Mouse (Mus musculus) left cerebral cortex, postnatal 14 days (tissue): ENCODE measurements at regions not wholly inside any gene's neighbourhood (a gene's known extent, or its start where the extent isn't known, plus 50 kb on each side); places are given as distances from the start of the nearest gene placed in this dataset.

Source experiments
- DNase-seq, 2 experiments: peaks; one replicate each; pipeline ENCODE4 v3.0.0; 2021 to 2022; ENCODE audit warnings: low spot score in 2 of 2, mixed read lengths in 1 of 2
- intact Hi-C: fragments of 180-260 bp; cut with DNase I; formaldehyde crosslinking; loops from one replicate; pipeline ENCODE4 v1.15.1; 2025

GRCm38 (mm10) chr12:99643016-99643415 is 79.6 kb upstream of the Foxn3 start:
- no peak for DNase-seq
- intact Hi-C loops = no loop called here

GRCm38 (mm10) chr12:99642131-99642895 is 78.9 kb upstream of the Foxn3 start:
- intact Hi-C loops = no loop called here
- DNase-seq = no peak

DNA sequence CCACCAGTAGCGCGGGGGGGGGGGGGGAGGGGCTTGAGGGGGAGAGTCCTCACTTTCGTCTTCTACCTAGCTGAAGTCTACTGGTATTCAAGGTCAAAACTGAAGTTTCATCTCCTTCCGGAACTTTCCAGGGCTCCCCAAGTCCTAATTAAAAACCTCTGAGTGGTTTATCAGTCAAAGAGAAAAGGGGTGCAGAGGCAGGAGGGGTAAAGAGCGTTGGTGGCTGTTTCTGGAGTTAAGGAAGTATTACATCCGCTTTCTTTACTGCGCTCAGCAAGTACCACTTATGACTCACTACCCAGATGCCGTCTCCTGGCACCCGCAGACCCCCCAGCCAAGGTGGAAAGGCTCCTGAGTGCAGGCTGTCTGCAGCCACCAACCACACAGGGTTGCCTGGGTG is 77.9 kb upstream of the Foxn3 start:
- DNase-seq = peak; percentile 30 to 32

GRCm38 (mm10) chr12:99640214-99641151 is 77.1 kb upstream of the Foxn3 start:
- DNase-seq = peak; percentile 25 to 41
- intact Hi-C loops = no loop called here

More for the DNA sequence above, 77.9 kb upstream of the Foxn3 start:
- intact Hi-C loops = no loop called here

- intact Hi-C loops = no loop called here
- peak; percentile 55 for DNase-seq
Measured at GRCm38 (mm10) chr12:99639847-99640213, 76.4 kb upstream of the Foxn3 start.

DNA sequence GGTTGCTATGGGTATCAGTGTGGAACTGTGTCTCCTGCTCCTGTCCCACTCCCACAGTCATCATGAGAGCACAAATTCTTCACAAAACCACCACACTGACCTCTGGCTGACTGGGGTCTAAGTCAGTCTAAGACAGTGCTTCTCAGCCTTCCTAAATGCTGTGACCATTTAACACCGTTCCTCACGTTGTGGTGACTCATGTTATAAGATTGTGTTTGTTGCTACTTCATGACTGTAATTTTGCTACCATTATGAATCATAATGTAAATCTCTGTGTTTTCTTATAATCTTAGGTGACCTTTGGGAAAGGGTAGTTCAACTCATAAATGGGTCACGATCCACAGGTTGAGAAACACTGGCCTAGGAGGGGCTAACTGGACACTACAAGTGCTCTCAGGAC is 75.7 kb upstream of the Foxn3 start:
- intact Hi-C loops = no loop called here
- no peak for DNase-seq

GRCm38 (mm10) chr12:99637986-99638385 is 74.6 kb upstream of the Foxn3 start:
- DNase-seq = no peak
- intact Hi-C loops = no loop called here

DNA sequence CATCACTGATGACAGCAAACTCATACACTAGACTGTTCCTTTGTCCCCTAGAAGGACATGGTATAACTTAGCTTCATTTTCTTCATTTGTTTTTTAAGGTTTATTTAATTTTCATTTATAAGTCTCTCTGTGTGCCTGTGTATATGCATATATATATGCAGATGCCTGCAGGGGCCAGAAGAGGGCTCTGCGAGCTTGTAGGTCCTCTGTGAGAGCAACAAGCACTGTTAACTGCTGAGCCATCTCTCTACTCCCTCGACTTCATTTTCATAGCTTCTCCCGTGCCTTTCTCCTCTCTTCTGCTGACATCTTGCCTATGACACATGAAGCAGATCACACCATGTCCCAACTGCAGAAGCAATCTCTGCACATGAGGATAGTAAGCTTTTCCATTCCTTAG is 72.9 kb upstream of the Foxn3 start:
- DNase-seq = no peak
- intact Hi-C loops = no loop called here

DNA sequence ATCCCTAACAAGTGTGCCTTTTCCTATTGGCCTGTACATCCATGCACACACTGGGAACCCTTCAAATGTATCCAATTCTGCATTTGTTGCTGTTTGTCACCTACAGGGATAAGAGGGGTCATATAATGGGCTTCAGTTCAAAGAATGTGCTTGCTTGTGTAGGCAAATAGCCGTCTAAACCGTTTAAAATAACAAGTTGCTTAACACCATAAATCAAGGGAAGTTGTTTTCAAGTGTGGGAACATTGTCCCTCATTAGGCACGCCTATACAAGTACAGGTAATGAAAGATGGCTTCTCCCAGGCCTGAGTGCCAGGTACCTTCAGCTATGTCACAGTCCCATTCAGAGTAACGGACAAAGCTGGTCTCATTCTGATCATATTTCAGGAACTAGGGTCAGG is 72.0 kb upstream of the Foxn3 start:
- intact Hi-C loops = no loop called here
- no peak for DNase-seq

DNA sequence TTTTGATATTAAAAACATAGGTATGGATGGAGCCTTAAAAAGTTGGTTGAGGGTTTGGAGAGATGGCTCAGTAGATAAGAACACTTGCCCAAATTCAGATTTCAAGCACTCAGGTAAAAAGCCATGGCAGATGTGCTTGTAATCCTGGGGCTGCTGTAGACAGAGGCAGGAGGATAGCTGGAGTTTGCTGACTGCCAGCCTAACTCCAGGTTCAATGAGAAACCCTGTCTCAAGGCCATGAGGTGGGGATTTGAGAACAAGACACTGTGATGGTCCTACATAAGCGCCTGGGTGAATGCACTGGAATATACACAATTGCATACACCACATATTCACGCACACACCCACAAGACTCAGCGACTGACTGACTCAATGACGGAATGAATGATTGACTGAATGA is 71.3 kb upstream of the Foxn3 start:
- no peak for DNase-seq
- intact Hi-C loops = no loop called here

GRCm38 (mm10) chr12:99633678-99634077 is 70.3 kb upstream of the Foxn3 start:
- no peak for DNase-seq
- intact Hi-C loops = no loop called here

- intact Hi-C loops = no loop called here
- DNase-seq = no peak
Measured at GRCm38 (mm10) chr12:99632988-99633387, 69.6 kb upstream of the Foxn3 start.

- intact Hi-C loops = no loop called here
- DNase-seq = no peak
Measured at GRCm38 (mm10) chr12:99629606-99630005, 66.2 kb upstream of the Foxn3 start.

GRCm38 (mm10) chr12:99628421-99628820 is 65.0 kb upstream of the Foxn3 start:
- intact Hi-C loops = no loop called here
- no peak for DNase-seq

- intact Hi-C loops = no loop called here
- DNase-seq = peak; percentile 93 to 96
Measured at GRCm38 (mm10) chr12:99627898-99628231, 64.5 kb upstream of the Foxn3 start.

- intact Hi-C loops = no loop called here
- peak; percentile 26 to 47 for DNase-seq
Measured at GRCm38 (mm10) chr12:99627201-99627897, 64.0 kb upstream of the Foxn3 start.

GRCm38 (mm10) chr12:99626147-99626546 is 62.8 kb upstream of the Foxn3 start:
- no peak for DNase-seq
- intact Hi-C loops = no loop called here

- no peak for DNase-seq
- intact Hi-C loops = no loop called here
Measured at GRCm38 (mm10) chr12:99625094-99625493, 61.7 kb upstream of the Foxn3 start.

DNA sequence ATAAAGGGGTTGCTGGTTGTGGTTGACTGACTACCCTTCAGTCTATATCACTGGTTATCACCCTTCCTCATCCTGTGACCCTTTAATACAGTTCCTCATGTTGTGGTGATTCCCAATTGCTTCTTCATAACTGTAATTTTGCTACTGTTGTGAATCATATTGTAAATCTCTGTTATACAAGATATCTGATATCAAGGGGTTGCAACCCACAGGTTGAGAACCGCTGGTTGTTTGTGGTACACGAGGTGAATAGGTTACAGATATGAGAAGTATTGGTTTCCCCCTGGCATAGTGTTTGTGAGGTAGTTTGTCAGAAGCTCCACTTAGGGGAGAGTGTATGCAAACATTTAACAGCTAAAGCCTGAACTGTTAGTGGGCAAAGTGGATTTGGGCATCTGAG is 58.9 kb upstream of the Foxn3 start:
- intact Hi-C loops = no loop called here

GRCm38 (mm10) chr12:99617241-99617804 is 53.9 kb upstream of the Foxn3 start:
- no peak for DNase-seq
- intact Hi-C loops = no loop called here

More for the DNA sequence above, 58.9 kb upstream of the Foxn3 start:
- DNase-seq = no peak
